Mouse (Mus musculus) limb, embryonic 14.5 days (tissue): ENCODE results near the gene Snx5. TPM values are rescaled to one million over a fixed set of nuclear protein-coding genes. Genes with fewer than 3 reads are reported as not detected.

Experiments used
- ATAC-seq: fragments of 200-750 bp; cut with Nextera tagmentation; 2 replicates; pipeline ENCODE4 v1.8.0; 2017; ENCODE audit warnings: low read depth, moderate number of reproducible peaks, moderate TSS enrichment; ENCODE audit not compliant: low FRiP score
- DNase-seq: peaks from one replicate; pipeline ENCODE4 v3.0.0-alpha.2; 2015; ENCODE audit warnings: low spot score
- H3K27ac ChIP-seq: fragments of 300-500 bp; sonication (generic); replicated peaks from 2 replicates; pipeline ENCODE4 v1.5.1; 2014; ENCODE audit warnings: low read depth, mild to moderate bottlenecking, low read length, moderate library complexity, mixed read lengths
- H3K27me3 ChIP-seq: fragments of 300-500 bp; sonication (generic); 2 replicates; pipeline ENCODE4 v1.6.1; 2014; ENCODE audit warnings: low read length, mixed read lengths; ENCODE audit not compliant: control insufficient read depth, insufficient read depth
- H3K36me3 ChIP-seq: fragments of 300-500 bp; sonication (generic); 2 replicates; pipeline ENCODE4 v1.6.1; 2014; ENCODE audit warnings: mild to moderate bottlenecking, low read length, moderate library complexity, mixed read lengths; ENCODE audit not compliant: control insufficient read depth, insufficient read depth
- H3K4me1 ChIP-seq: fragments of 300-500 bp; sonication (generic); 2 replicates; pipeline ENCODE4 v1.6.1; 2014; ENCODE audit warnings: antibody characterized with exemption, low read length, mixed read lengths; ENCODE audit not compliant: control insufficient read depth, insufficient read depth
- H3K4me2 ChIP-seq: fragments of 300-500 bp; sonication (generic); replicated peaks from 2 replicates; pipeline ENCODE4 v1.6.1; 2014; ENCODE audit warnings: low read depth, mild to moderate bottlenecking, low read length, moderate library complexity; ENCODE audit not compliant: severe bottlenecking
- H3K4me3 ChIP-seq: fragments of 300-500 bp; sonication (generic); replicated peaks from 2 replicates; pipeline ENCODE4 v1.5.1; 2014; ENCODE audit warnings: low read length
- H3K9ac ChIP-seq: fragments of 300-500 bp; sonication (generic); 2 replicates; pipeline ENCODE4 v1.6.1; 2014; ENCODE audit warnings: mild to moderate bottlenecking, low read depth, low read length, moderate library complexity; ENCODE audit not compliant: severe bottlenecking
- H3K9me3 ChIP-seq: fragments of 300-500 bp; sonication (generic); 2 replicates; pipeline ENCODE4 v1.6.1; 2016; ENCODE audit warnings: low read length; ENCODE audit not compliant: control insufficient read depth
- POLR2A ChIP-seq: fragments of 200-500 bp; IDR thresholded peaks from 2 replicates; pipeline ENCODE4 v1.8.0; 2012; ENCODE audit warnings: inconsistent platforms, mild to moderate bottlenecking, moderate library complexity, borderline replicate concordance; ENCODE audit not compliant: insufficient read depth, insufficient read length; ENCODE audit errors: extremely low read depth
- whole genome bisulfite sequencing: fragments of 180-500 bp; shearing (Covaris S2); extraction: QIAGEN DNeasy Blood & Tissue Kit; methylation state at CpG from one replicate; pipeline ENCODE4 v1.1.7; 2014; 5-methylcytosine and 5-hydroxymethylcytosine counted together
- polyA plus RNA-seq, 2 experiments: library from polyadenylated mRNA; depleted of rRNA in 1 of 2; stranded (reverse) in 1 of 2; unstranded in 1 of 2; fragments of >200 nt; fragmentation: Nextera tagmentation in 1 of 2; extraction: Ambion mirVana in 1 of 2; gene quantifications; 2 replicates each; pipeline versions ENCODE4 v1.2.1 to v1.2.3; 2012 to 2014

Gene Snx5
- polyA plus RNA-seq, 2 experiments: 130 to 153 TPM

DNA sequence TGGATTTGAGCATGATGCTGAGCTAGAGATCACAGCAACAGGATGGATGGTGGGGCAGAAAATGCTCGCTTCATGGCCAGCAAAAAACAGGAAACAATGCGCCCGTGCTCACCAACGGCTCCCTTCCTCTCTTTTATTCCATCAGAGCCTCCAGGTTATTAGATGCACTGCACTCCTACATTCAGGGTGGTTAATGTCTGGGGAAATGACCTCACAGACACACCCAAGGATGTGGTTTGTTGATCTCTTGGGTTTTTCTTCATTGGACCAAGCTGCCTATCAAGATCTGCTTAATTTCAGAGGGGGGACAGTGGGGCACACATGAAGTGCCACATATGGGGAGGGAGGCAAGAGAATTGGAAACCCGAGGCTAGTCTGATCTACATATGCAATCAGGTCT is 39.6 kb downstream of the Snx5 start:
- Histone ChIP-seq H3K9me3 (no peaks in the 10 kb centered on the region), H3K4me2 (no peak overlapping the region), H3K9ac (no peak overlapping the region), H3K4me3 (no peak overlapping the region), H3K36me3 (no peaks in the 10 kb centered on the region), H3K4me1 (peaks cover 4% of the 10 kb centered on the region; the same call in 1 of the 2 replicates), H3K27ac (no peak overlapping the region), H3K27me3 (no peaks in the 10 kb centered on the region)
- DNase-seq: no peak
- no peak for TF ChIP-seq POLR2A
- 60% methylated on average over 5 of the region's 5 CpGs for WGBS
- no peak for ATAC-seq

DNA sequence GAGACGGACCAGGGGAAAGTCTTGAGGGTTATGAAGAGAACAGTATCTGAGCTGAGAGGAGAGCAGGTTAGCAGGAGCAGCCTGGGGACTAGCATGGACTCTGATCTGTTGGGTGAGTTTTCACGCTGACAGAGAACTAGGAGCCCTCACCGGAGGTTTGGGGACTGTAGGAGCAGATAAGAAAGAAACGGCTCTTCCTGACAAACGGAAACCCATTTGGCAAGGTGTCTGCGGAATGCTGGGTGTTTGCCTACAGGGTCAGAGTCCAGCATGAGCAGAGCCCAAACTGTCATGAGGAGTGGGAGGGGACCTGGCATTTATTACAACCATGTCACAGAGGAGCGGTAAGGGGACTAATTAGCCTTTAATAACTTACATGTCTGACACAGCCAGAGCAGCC is 40.2 kb downstream of the Snx5 start:
- H3K4me3 ChIP-seq: no peak overlapping the region
- no peaks in the 10 kb centered on the region for H3K36me3 ChIP-seq
- no peaks in the 10 kb centered on the region for H3K4me1 ChIP-seq
- WGBS: 36% methylated on average over 7 of the region's 7 CpGs
- H3K9me3 ChIP-seq: no peaks in the 10 kb centered on the region
- no peak overlapping the region for H3K9ac ChIP-seq
- ATAC-seq (no peak), DNase-seq (no peak)
- no peak overlapping the region for H3K4me2 ChIP-seq
- no peak overlapping the region for H3K27ac ChIP-seq
- no peaks in the 10 kb centered on the region for H3K27me3 ChIP-seq
- no peak for TF ChIP-seq POLR2A

DNA sequence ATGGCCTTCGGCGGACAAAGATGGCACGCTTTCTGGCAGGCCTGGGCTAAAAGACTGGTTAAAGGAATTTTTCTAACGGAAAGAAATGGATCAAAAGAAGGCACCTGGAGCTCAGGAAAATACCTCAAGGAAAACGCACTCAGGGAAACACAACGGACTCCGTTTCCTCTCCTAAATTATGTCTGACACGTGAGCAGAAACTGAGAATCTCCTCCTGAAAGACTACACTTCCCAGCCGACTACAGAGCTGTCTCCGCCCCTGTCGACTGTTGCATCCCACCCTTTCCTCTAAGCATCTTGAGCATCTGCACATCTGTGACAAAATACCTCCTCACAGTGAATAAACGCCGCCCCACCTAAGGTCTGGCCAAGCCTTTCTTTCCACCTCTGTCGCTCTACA is 41.1 kb downstream of the Snx5 start:
- no peak for DNase-seq
- no peak for TF ChIP-seq POLR2A
- Histone ChIP-seq H3K4me1 (no peaks in the 10 kb centered on the region), H3K27ac (no peak overlapping the region), H3K27me3 (no peaks in the 10 kb centered on the region), H3K36me3 (no peaks in the 10 kb centered on the region), H3K4me3 (no peak overlapping the region), H3K9ac (no peak overlapping the region), H3K4me2 (no peak overlapping the region), H3K9me3 (no peaks in the 10 kb centered on the region)
- WGBS: 77% methylated on average over 14 of the region's 14 CpGs
- ATAC-seq: no peak

DNA sequence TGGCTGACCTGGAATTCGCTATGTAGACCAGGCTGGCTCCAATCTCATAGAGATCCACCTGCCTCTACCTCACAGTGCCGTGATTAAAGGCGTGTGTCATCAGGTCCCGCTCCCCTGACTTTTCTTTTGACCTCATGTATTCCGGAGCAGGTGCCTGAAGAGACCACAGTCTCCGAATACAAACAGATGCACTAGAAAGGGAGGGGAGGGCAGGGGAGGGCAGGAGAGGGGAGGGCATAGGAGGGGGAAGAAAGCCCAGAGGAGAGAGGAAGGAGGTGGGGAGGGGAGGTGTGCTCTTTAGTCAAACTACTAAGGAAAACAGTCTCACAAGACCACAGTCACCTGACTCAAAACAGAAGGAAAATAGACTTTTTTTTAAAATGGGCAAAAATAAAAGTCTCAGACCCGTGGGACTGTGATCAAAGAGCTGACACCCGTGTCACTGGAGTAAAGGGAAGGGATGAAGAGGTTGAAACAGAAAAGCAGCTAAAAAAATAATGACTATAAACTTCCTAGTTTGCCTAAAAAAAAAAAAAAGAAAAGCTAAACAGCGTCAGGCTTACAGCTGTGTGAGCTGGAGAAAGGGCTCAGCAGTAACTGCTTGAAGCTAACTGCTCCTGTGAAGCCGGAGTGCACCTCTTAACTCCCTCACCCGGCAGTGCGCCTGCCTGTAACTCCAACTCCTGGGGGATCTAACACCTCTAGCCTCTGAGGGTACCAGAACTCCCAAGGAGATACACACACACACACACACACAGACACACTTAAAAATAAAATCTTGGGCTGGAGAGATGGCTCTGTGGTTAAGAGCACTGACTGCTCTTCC is 42.0 kb downstream of the Snx5 start:
- Histone ChIP-seq H3K27me3 (no peaks in the 10 kb centered on the region), H3K4me2 (no peak overlapping the region), H3K9ac (no peak overlapping the region), H3K27ac (no peak overlapping the region), H3K36me3 (no peaks in the 10 kb centered on the region), H3K4me3 (no peak overlapping the region), H3K9me3 (no peaks in the 10 kb centered on the region), H3K4me1 (peaks cover 3% of the 10 kb centered on the region; the same call in 1 of the 2 replicates)
- ATAC-seq (no peak), DNase-seq (no peak)
- TF ChIP-seq POLR2A: no peak
- WGBS: 63% methylated on average over 12 of the region's 12 CpGs

DNA sequence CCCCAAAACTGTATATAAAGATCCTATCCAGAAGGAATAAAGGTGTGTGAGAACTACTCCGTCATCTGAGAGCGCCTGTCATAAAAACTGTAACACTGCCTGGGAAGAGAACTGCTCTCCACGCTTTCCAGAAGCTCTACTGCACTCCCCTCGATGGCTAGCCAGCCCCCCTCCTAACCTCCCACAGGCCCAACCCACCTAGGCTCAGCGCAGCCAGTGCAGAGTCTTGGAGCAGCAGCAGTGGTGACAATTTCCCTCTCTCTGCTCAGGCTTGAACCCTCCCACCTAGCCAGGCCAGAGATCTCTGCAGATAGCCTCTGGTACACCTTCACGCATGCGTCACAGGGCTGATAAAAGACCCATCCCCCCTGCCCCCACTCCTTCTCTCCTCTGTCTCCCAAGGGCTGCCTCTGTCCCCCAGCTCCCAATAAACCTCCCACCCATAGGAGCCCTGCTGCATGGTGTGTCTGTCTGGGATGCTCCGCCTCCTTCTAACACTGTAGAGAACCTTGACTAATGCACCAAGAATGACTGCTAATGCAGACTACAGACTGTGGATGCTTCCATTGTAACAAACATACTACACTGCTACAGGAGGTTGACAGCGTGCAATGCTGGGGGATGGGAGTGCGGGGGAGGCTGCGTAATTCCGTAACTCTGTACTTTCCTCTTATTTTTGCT is 43.7 kb downstream of the Snx5 start:
- ATAC-seq (no peak), DNase-seq (no peak)
- Histone ChIP-seq H3K27me3 (no peaks in the 10 kb centered on the region), H3K4me2 (no peak overlapping the region), H3K36me3 (no peaks in the 10 kb centered on the region), H3K27ac (no peak overlapping the region), H3K4me1 (peaks cover 3% of the 10 kb centered on the region; the same call in 1 of the 2 replicates), H3K9ac (no peak overlapping the region), H3K9me3 (no peaks in the 10 kb centered on the region), H3K4me3 (no peak overlapping the region)
- TF ChIP-seq POLR2A: no peak
- WGBS: 84% methylated on average over 12 of the region's 12 CpGs
